Mouse (Mus musculus) forebrain, postnatal 0 days (tissue): Measurements from ENCODE around the gene Plcb4. TPM values are rescaled to one million over a fixed set of nuclear protein-coding genes. Genes with fewer than 3 reads are reported as not detected.
A peak's percentile ranks its signal among the peaks of the same experiment; 100 is the strongest.

Experiments
- ATAC-seq: fragments of 200-750 bp; cut with Nextera tagmentation; 2 replicates; pipeline ENCODE4 v1.8.0; 2017; ENCODE audit warnings: mild to moderate bottlenecking, moderate library complexity
- DNase-seq: peaks from one replicate; pipeline ENCODE4 v3.0.0-alpha.2; 2015
- H3K27ac ChIP-seq: fragments of 300-500 bp; sonication (generic); 2 replicates; pipeline ENCODE4 v1.5.1; 2014; ENCODE audit warnings: low read depth, mild to moderate bottlenecking, antibody characterized with exemption, low read length, moderate library complexity, mixed read lengths
- H3K27me3 ChIP-seq: fragments of 300-500 bp; sonication (generic); 2 replicates; pipeline ENCODE4 v1.6.1; 2014; ENCODE audit warnings: mild to moderate bottlenecking, low read length, mixed read lengths; ENCODE audit not compliant: insufficient read depth
- H3K36me3 ChIP-seq: fragments of 300-500 bp; sonication (generic); 2 replicates; pipeline ENCODE4 v1.6.1; 2014; ENCODE audit warnings: mild to moderate bottlenecking, moderate library complexity; ENCODE audit not compliant: insufficient read depth
- H3K4me1 ChIP-seq: fragments of 300-500 bp; sonication (generic); 2 replicates; pipeline ENCODE4 v1.6.1; 2014; ENCODE audit warnings: antibody characterized with exemption; ENCODE audit not compliant: insufficient read depth
- H3K4me2 ChIP-seq: fragments of 300-500 bp; sonication (generic); 2 replicates; pipeline ENCODE4 v1.6.1; 2014; ENCODE audit warnings: low read depth, mild to moderate bottlenecking, moderate library complexity
- H3K4me3 ChIP-seq: fragments of 300-500 bp; sonication (generic); 2 replicates; pipeline ENCODE4 v1.5.1; 2014; ENCODE audit warnings: low read depth, low read length, mixed read lengths
- H3K9ac ChIP-seq: fragments of 300-500 bp; sonication (generic); 2 replicates; pipeline ENCODE4 v1.6.1; 2014; ENCODE audit warnings: mild to moderate bottlenecking
- H3K9me3 ChIP-seq: fragments of 300-500 bp; sonication (generic); 2 replicates; pipeline ENCODE4 v1.6.1; 2016; ENCODE audit warnings: low read length
- CTCF ChIP-seq: sonication (generic); IDR thresholded peaks from 2 replicates; pipeline ENCODE4 v1.5.1; 2016; ENCODE audit warnings: antibody characterized with exemption, control low read depth, low read depth
- WGBS: fragments of 180-500 bp; shearing (Covaris S2); extraction: QIAGEN DNeasy Blood & Tissue Kit; methylation state at CpG from one replicate; pipeline ENCODE4 v1.1.7; 2014; 5-methylcytosine and 5-hydroxymethylcytosine counted together
- polyA plus RNA-seq: library from polyadenylated mRNA; unstranded; fragments of >200 nt; fragmentation: Nextera tagmentation; extraction: Ambion mirVana; gene quantifications from 2 replicates; pipeline ENCODE4 v1.2.1, GENCODE M21; 2015
- total RNA-seq: library from RNA; depleted of rRNA; stranded (reverse); fragments of >200 nt; gene quantifications from 2 replicates; pipeline ENCODE4 v1.2.3, GENCODE M21; 2014

The Plcb4 gene
- total and polyA plus RNA-seq, 2 experiments from 2014 or later, result 15.5 to 39.7 TPM

DNA sequence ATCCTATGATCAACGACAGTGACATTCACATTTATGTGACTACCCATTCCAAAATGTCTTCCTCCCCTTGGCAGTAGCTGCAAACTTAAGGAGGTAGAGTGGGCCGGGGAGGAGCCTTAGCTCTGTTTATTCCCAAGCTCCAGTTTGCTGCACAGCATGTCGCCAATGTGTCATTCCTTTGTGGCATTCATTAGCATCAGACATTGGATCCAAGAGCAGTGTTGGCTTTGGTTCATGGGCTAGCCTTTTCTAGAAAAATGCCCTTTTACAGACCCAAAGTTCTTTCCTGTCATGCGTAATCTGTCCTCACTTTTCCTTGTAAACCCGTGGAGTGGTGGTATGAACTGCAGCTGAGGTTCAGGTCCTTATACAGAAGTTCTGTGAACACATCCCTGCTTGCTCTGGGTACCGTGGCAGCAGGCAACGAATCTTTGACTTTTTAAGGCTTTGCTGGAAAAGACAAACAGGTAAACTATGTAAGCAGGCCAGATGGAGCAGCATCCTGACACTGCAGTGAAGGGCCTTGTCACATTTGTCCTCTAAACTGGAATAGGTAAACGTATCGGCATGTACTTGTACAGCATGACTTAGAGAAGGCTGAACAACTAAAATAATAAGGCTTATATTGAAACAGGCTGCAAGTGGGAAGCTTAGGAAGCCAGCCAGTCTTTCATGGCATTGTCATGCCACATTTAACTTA lies 270.4 kb downstream of the Plcb4 start:
- DNase-seq (peak; percentile 32), ATAC-seq (peak; percentile 54; the same call in 1 of the 2 replicates)

DNA sequence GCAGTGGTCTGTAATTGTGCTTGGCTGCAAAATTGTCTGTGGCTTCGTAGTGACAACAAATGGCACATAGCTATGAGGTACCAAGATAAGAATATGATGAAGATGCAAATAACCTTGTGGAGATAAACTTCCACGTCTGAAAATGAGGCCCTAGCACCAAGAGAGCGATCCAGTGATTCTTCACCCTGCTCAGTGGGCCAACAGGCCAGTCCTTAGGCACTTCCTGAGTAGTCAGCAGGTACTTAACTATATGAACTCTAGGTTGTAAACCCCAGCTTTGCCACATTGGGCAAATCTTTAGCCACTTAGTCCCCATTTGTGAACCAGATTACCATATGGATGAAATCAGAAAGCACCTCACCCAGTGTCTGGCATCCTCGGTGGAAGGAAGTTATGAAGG lies 271.9 kb downstream of the Plcb4 start:
- Histone ChIP-seq H3K4me3 (no peak overlapping the region), H3K36me3 (0 out of 2 replicates have a peak, but pooled peaks cover 3% of the 10 kb centered on the region), H3K9me3 (no peaks in the 10 kb centered on the region), H3K4me2 (no peak overlapping the region), H3K27ac (no peak overlapping the region), H3K27me3 (no peaks in the 10 kb centered on the region), H3K4me1 (no peaks in the 10 kb centered on the region), H3K9ac (no peak overlapping the region)
- ATAC-seq, result no peak
- WGBS, result 93% methylated on average over 4 of the region's 4 CpGs
- no peak for TF ChIP-seq CTCF
- no peak for DNase-seq

More for the DNA sequence above, 270.4 kb downstream of the Plcb4 start:
- WGBS, result 55% methylated on average over 9 of the region's 9 CpGs
- Histone ChIP-seq H3K27ac (no peak overlapping the region), H3K4me1 (no peaks in the 10 kb centered on the region), H3K27me3 (no peaks in the 10 kb centered on the region), H3K4me3 (no peak overlapping the region), H3K9me3 (no peaks in the 10 kb centered on the region), H3K36me3 (0 out of 2 replicates have a peak, but pooled peaks cover 3% of the 10 kb centered on the region), H3K4me2 (no peak overlapping the region), H3K9ac (no peak overlapping the region)
- TF ChIP-seq CTCF, result no peak

DNA sequence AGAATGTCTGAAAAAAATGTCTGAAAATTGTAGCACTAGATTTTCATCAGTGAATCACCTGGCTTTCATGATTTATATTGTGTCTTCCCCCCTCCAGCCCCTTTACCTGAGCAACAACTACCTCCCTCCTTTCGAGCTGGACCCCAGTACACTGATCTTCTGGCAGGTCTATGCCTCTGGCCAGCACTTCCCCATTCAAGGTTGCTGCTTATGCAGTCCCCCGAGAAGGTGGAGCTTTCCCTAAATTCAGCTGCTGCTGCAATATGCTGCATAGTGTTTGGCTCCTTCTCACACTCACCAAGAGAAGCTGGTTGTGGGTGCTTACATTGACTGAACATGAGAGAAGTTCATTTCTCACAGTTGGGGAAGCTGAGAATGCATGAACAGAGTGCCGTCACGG lies 273.8 kb downstream of the Plcb4 start:
- Histone ChIP-seq H3K9me3 (no peaks in the 10 kb centered on the region), H3K9ac (no peak overlapping the region), H3K4me2 (no peak overlapping the region), H3K27me3 (no peaks in the 10 kb centered on the region), H3K27ac (no peak overlapping the region), H3K36me3 (0 out of 2 replicates have a peak, but pooled peaks cover 3% of the 10 kb centered on the region), H3K4me1 (no peaks in the 10 kb centered on the region), H3K4me3 (no peak overlapping the region)
- no peak for DNase-seq
- 93% methylated on average over 4 of the region's 4 CpGs for WGBS
- TF ChIP-seq CTCF, result no peak
- no peak for ATAC-seq

DNA sequence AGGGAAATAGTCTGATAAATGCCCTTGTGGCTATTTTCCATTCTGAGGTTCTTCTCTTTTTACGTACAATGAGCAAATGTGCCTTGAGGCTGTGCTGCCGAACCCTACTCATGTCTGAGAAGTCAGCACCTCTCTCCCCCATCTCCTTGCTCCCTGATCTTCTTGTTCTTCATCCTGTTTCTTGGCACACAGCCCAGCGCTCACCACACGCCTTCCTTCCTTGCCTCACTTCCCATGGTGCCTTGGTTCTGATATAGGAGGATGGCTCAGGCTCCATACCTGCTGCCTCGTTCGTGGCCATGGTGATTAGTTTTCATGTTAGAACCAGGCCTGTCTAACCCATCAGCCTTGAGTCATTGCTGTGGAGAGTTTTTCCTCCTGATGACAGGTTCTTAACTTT lies 277.6 kb downstream of the Plcb4 start:
- no peak overlapping the region for H3K4me2 ChIP-seq
- 0 out of 2 replicates have a peak, but pooled peaks cover 3% of the 10 kb centered on the region for H3K36me3 ChIP-seq
- no peak for TF ChIP-seq CTCF
- no peak for DNase-seq
- H3K27ac ChIP-seq, result no peak overlapping the region
- 78% methylated on average over 6 of the region's 6 CpGs for WGBS
- H3K9ac ChIP-seq, result no peak overlapping the region
- H3K9me3 ChIP-seq, result no peaks in the 10 kb centered on the region
- no peak for ATAC-seq
- H3K4me1 ChIP-seq, result no peaks in the 10 kb centered on the region
- H3K27me3 ChIP-seq, result no peaks in the 10 kb centered on the region
- no peak overlapping the region for H3K4me3 ChIP-seq

DNA sequence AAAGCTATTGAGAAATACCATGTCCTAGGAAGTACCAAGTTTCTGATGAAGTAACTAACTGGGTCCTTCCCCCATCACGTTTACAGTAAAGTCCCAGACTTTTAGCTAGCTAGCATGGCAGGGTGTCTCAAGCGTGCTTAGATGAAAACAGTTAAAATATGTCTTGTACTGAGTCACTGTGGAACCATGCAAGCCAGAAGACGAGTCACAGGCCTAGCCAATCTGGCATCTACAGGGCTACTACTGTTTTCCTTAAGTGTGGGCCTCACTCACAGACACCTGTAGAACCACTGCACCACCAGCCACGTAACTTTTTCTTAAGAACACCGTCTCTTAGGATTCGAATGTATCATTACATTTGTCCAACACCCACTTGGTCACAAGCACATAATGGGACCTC lies 278.8 kb downstream of the Plcb4 start:
- Histone ChIP-seq H3K36me3 (no peaks in the 10 kb centered on the region), H3K4me2 (no peak overlapping the region), H3K9me3 (no peaks in the 10 kb centered on the region), H3K27me3 (no peaks in the 10 kb centered on the region), H3K4me1 (no peaks in the 10 kb centered on the region), H3K27ac (no peak overlapping the region), H3K4me3 (no peak overlapping the region), H3K9ac (no peak overlapping the region)
- DNase-seq (no peak), ATAC-seq (no peak)
- WGBS, result 91% methylated on average over 6 of the region's 6 CpGs
- TF ChIP-seq CTCF, result no peak

DNA sequence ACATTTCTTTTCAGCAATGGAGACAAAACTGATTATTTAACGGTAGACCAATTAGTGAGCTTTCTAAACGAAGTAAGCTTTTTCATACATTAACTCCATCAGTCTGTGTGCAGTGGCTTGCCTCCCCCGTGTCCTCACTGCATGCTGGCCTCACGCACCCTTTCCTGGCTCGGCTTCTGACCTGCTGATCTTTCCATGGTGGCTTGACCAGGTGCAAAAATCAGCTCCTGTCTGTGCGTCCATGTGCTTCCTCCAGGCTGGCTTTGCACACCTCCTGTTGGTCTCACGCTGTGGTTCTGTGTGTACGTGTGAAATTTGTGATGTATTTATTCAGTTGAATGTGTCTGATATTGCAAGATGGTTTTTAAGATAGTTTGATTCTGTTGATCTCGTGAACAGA lies 281.1 kb downstream of the Plcb4 start:
- Histone ChIP-seq H3K9me3 (no peaks in the 10 kb centered on the region), H3K27me3 (no peaks in the 10 kb centered on the region), H3K9ac (no peak overlapping the region), H3K36me3 (no peaks in the 10 kb centered on the region), H3K4me1 (no peaks in the 10 kb centered on the region), H3K27ac (no peak overlapping the region), H3K4me3 (no peak overlapping the region), H3K4me2 (no peak overlapping the region)
- DNase-seq (no peak), ATAC-seq (no peak)
- no peak for TF ChIP-seq CTCF
- WGBS, result 75% methylated on average over 9 of the region's 9 CpGs

DNA sequence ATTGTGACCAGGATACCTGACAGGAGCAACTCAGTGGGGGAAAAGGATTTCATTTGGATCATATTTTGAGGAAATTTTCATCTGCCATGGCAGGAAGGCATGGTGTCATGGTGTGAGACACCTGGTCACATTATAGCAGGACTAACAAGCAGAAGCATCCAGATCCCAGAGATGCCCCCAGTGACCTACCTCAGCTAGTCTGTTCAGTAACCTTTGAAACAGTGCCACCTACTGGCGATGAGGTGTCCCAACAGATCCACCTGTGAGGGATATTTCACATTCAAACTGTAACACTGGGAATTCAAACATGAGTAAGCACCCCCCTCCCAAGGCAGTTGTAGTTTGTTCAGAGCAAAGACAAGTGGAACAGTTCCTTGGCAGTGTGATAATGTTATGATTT lies 289.0 kb downstream of the Plcb4 start:
- Histone ChIP-seq H3K27ac (no peak overlapping the region), H3K27me3 (no peaks in the 10 kb centered on the region), H3K36me3 (peaks cover 3% of the 10 kb centered on the region; the same call in 1 of the 2 replicates), H3K4me1 (no peaks in the 10 kb centered on the region), H3K4me2 (no peak overlapping the region), H3K9ac (no peak overlapping the region), H3K9me3 (no peaks in the 10 kb centered on the region), H3K4me3 (no peak overlapping the region)
- WGBS, result 77% methylated on average over 1 of the region's 1 CpGs
- ATAC-seq, result no peak
- TF ChIP-seq CTCF, result peak; percentile 44; the same call in 1 of the 2 replicates
- no peak for DNase-seq
